Mouse (Mus musculus): ENCODE results near the gene Gm1113.

- TF ChIP-seq POLR2AphosphoS5 (IDR thresholded peaks at IDR 0.05; ENCODE audit: insufficient replicate concordance, low read depth, low read length) (no peak), CTCF (IDR thresholded peaks at IDR 0.05; ENCODE audit: low read depth, low read length) (no peak), GATA1 (IDR thresholded peaks at IDR 0.05; ENCODE audit: borderline replicate concordance, low read length) (no peak)
Measured at GRCm38 (mm10) chr9:35502361-35503000, 15.6 kb downstream of the Gm1113 start.
